Mouse (Mus musculus) megakaryocyte-erythroid progenitor cell, adult 5 weeks (primary cell): ENCODE results near the gene Hdgfl1. TPM values are rescaled to one million over a fixed set of nuclear protein-coding genes. Genes with fewer than 3 reads are reported as not detected.

Experiments
- polyA plus RNA-seq: library from polyadenylated mRNA; stranded (reverse); fragments of >175 nt; gene quantifications from 2 replicates; pipeline ENCODE4 v1.2.3, GENCODE M21; 2012

Gene Hdgfl1
- not detected in 2 replicates for polyA plus RNA-seq

GRCm38 (mm10) chr13:26769955-26770354 is at the start of gene Hdgfl1:
TSS of gene Hdgfl1 (minus strand) at chr13:26770165.

